Mouse (Mus musculus) liver, adult 2 months (tissue): Measurements from ENCODE around the gene Echdc1. TPM values are rescaled to one million over a fixed set of nuclear protein-coding genes. Genes with fewer than 3 reads are reported as not detected.
A peak's percentile ranks its signal among the peaks of the same experiment; 100 is the strongest.

Experiments used
- DNase-seq: peaks from one replicate; pipeline ENCODE4 v3.0.0-alpha.2; 2011; ENCODE audit warnings: low read depth, low spot score; ENCODE audit errors: extremely low read depth
- H3K27ac ChIP-seq: fragments of 200-500 bp; replicated peaks from 2 replicates; pipeline ENCODE4 v1.5.1; 2012; ENCODE audit warnings: low read depth, mild to moderate bottlenecking, control low read depth, inconsistent platforms, low read length; ENCODE audit not compliant: insufficient read depth
- H3K27me3 ChIP-seq: fragments of 200-500 bp; 2 replicates; pipeline ENCODE4 v1.6.1; 2012; ENCODE audit warnings: mild to moderate bottlenecking, moderate library complexity, low read length, inconsistent platforms; ENCODE audit not compliant: control insufficient read depth, insufficient read depth
- H3K36me3 ChIP-seq: fragments of 200-500 bp; 2 replicates; pipeline ENCODE4 v1.6.1; 2012; ENCODE audit warnings: low read length, inconsistent platforms; ENCODE audit not compliant: control insufficient read depth, insufficient read depth
- H3K4me1 ChIP-seq: fragments of 200-500 bp; 2 replicates; pipeline ENCODE4 v1.6.1; 2011; ENCODE audit warnings: low read length; ENCODE audit not compliant: control insufficient read depth, insufficient read depth
- H3K4me3 ChIP-seq: fragments of 200-500 bp; 2 replicates; pipeline ENCODE4 v1.5.1; 2011; ENCODE audit warnings: low read depth, mild to moderate bottlenecking, control low read depth, low read length, moderate library complexity; ENCODE audit not compliant: insufficient read depth
- H3K79me2 ChIP-seq: fragments of 200-500 bp; 2 replicates; pipeline ENCODE4 v1.6.1; 2012; ENCODE audit warnings: inconsistent platforms, mild to moderate bottlenecking, low read length, moderate library complexity; ENCODE audit not compliant: control insufficient read depth, insufficient read depth
- H3K9ac ChIP-seq: fragments of 200-500 bp; 2 replicates; pipeline ENCODE4 v1.6.1; 2012; ENCODE audit warnings: low read depth, mild to moderate bottlenecking, control low read depth, inconsistent platforms, low read length
- CTCF ChIP-seq: fragments of 200-500 bp; IDR thresholded peaks from 2 replicates; pipeline ENCODE4 v1.5.1; 2011; ENCODE audit warnings: low read depth, low read length, control low read depth
- POLR2A ChIP-seq: fragments of 200-500 bp; IDR thresholded peaks from 2 replicates; pipeline ENCODE4 v1.6.1; 2011; ENCODE audit warnings: low read length, control low read depth; ENCODE audit not compliant: insufficient read depth; ENCODE audit errors: extremely low read depth
- WGBS: fragments of 180-500 bp; shearing (Covaris S2); methylation state at CpG from one replicate; pipeline ENCODE4 v1.1.7; 2018; 5-methylcytosine and 5-hydroxymethylcytosine counted together
- polyA plus RNA-seq: library from polyadenylated mRNA; depleted of rRNA; stranded (reverse); fragments of >200 nt; gene quantifications from 2 replicates; pipeline ENCODE4 v1.2.3, GENCODE M21; 2012
- total RNA-seq: library from RNA; depleted of rRNA; stranded (reverse); fragments of >200 nt; gene quantifications from 2 replicates; pipeline ENCODE4 v1.2.3, GENCODE M21; 2014

Echdc1 gene
- total and polyA plus RNA-seq, 2 experiments = 12.4 to 100 TPM

DNA sequence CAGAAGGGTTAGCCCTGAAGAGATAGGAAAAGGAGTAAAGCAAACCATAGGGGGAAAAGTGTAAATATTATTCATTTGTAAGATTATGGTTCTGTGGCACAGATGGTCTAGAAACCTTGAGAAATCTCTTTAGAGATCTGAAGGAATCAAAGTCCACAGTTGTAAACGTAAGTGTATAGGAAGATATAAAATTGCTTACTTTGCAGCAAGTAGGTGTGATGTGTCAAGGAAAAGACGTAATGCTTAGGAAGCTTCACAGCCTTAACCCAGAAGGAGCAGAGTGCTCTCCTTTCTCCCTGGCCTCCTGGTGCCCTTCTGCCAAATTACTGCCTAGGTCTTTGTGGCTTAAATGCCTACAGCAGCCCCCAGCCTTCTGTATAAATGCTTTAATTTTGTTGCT lies 11.9 kb downstream of the Echdc1 start:
- TF ChIP-seq CTCF (no peak), POLR2A (no peak)
- Histone ChIP-seq H3K4me1 (no peaks in the 10 kb centered on the region), H3K79me2 (no peaks in the 10 kb centered on the region; the same call in 1 of the 2 replicates), H3K4me3 (no peak overlapping the region), H3K27ac (no peak overlapping the region), H3K36me3 (peaks cover 14% of the 10 kb centered on the region), H3K27me3 (no peaks in the 10 kb centered on the region), H3K9ac (no peak overlapping the region)
- 94% methylated on average over 2 of the region's 2 CpGs for WGBS
- DNase-seq = no peak

GRCm38 (mm10) chr10:29333836-29334235 lies 20.9 kb downstream of the Echdc1 start:
- H3K27ac ChIP-seq = no peak overlapping the region
- TF ChIP-seq CTCF = no peak
- no peak for TF ChIP-seq POLR2A
- H3K79me2 ChIP-seq = no peaks in the 10 kb centered on the region
- H3K9ac ChIP-seq = no peak overlapping the region
- peaks cover 14% of the 10 kb centered on the region for H3K36me3 ChIP-seq
- no peak overlapping the region for H3K4me3 ChIP-seq
- no peaks in the 10 kb centered on the region for H3K4me1 ChIP-seq
- WGBS = 64% methylated on average over 4 of the region's 4 CpGs
- no peak for DNase-seq
- no peaks in the 10 kb centered on the region for H3K27me3 ChIP-seq

DNA sequence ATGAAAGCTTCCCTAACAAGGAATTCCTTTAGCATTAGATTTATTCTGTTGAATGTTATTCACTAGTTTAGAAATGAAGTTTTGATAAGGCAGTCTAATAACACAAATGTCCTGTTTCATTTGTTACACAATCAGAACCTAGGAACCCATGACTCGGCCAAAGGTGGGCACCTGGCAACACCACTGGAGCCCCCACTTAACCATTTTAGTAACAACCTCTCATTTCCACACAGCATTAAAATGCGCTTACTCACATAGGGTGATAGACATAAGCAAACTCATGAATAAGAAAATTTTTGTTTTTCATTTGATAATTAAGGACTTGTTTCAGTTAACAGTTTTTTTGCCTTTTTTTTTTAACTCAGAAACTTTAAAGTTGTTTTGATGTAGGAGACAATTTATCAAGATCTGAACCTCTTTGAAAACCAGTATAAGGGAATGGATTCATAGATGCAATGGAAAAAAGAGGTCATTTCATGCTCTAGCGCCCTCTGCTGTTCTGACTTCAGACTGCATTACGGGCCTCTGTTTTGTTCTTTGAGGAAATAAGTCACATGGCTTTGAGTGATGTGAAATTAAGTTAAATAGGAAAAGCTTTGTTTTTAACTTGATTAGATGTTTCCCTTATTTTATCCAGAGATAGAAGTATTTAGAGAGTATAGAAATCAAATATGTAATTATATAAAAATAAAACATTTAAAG lies 25.5 kb downstream of the Echdc1 start:
- TF ChIP-seq POLR2A (no peak), CTCF (peak; percentile 48)
- Histone ChIP-seq H3K4me3 (no peak overlapping the region), H3K27ac (no peak overlapping the region), H3K27me3 (no peaks in the 10 kb centered on the region), H3K79me2 (no peaks in the 10 kb centered on the region; the same call in 1 of the 2 replicates), H3K4me1 (no peaks in the 10 kb centered on the region), H3K36me3 (peaks cover 20% of the 10 kb centered on the region), H3K9ac (no peak overlapping the region)
- DNase-seq = peak; percentile 59
- WGBS = 40% methylated on average over 4 of the region's 4 CpGs

GRCm38 (mm10) chr10:29344232-29344631 lies 31.3 kb downstream of the Echdc1 start:
- no peak for DNase-seq
- 93% methylated on average over 4 of the region's 4 CpGs for WGBS

DNA sequence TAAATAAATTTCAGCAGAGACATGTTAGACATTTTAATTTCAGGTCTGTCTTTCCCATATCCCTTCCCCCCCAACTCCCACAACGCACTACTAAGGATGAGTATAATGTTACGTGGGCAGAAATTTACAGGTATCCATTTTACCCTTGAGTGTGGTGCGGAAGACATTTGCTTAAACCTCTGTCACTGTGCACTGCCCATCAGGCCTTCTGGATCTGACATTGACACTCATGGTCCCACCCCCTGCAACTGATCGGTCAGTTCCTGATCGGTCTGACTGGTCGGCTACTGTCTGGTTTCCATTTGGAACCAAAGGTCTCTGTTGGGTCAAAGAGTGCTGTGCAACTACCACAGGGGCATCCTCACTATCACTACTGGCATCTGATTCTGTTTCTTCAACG lies 33.7 kb downstream of the Echdc1 start:
- Histone ChIP-seq H3K27ac (no peak overlapping the region), H3K4me3 (no peak overlapping the region), H3K36me3 (peaks cover 47% of the 10 kb centered on the region), H3K79me2 (peaks cover 5% of the 10 kb centered on the region; the same call in 1 of the 2 replicates), H3K27me3 (no peaks in the 10 kb centered on the region), H3K9ac (no peak overlapping the region), H3K4me1 (peaks cover 6% of the 10 kb centered on the region)
- WGBS = 90% methylated on average over 7 of the region's 7 CpGs
- TF ChIP-seq CTCF = no peak
- DNase-seq = no peak

More at GRCm38 (mm10) chr10:29344232-29344631, 31.3 kb downstream of the Echdc1 start:
- peaks cover 42% of the 10 kb centered on the region for H3K36me3 ChIP-seq
- H3K27ac ChIP-seq = no peak overlapping the region
- no peak overlapping the region for H3K9ac ChIP-seq
- no peak for TF ChIP-seq POLR2A
- no peak for TF ChIP-seq CTCF
- H3K79me2 ChIP-seq = peaks cover 2% of the 10 kb centered on the region; the same call in 1 of the 2 replicates
- no peak overlapping the region for H3K4me3 ChIP-seq
- no peaks in the 10 kb centered on the region for H3K27me3 ChIP-seq
- H3K4me1 ChIP-seq = no peaks in the 10 kb centered on the region

DNA sequence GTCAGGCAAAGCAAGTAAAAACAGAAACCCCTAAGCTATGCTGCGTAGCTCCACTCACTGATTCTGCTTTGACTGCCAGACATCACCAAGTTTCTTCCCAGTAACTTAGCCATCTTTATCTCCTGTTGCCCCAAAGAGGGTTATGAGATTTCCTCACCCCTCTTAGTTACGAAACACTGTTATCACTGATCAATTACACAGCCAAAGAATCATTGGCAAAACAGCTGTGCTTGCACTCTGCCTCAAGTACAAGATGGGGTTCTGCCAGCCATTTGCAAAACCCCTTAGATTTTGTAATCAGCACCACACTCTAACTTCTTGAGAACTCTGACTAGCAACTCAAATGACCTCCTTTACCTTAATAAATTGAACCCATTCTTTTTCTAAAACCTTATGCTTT lies 38.5 kb downstream of the Echdc1 start:
- no peak overlapping the region for H3K4me3 ChIP-seq
- DNase-seq = peak; percentile 96
- TF ChIP-seq POLR2A (no peak), CTCF (no peak)
- H3K27ac ChIP-seq = peak overlapping the region; percentile 52; the same call in 1 of the 2 replicates
- peaks cover 8% of the 10 kb centered on the region for H3K4me1 ChIP-seq
- WGBS = 22% methylated on average over 2 of the region's 2 CpGs
- peaks cover 32% of the 10 kb centered on the region for H3K36me3 ChIP-seq
- H3K27me3 ChIP-seq = no peaks in the 10 kb centered on the region
- no peak overlapping the region for H3K9ac ChIP-seq
- H3K79me2 ChIP-seq = peaks cover 5% of the 10 kb centered on the region; the same call in 1 of the 2 replicates
